Mouse (Mus musculus) gastrocnemius, postnatal 10 days (tissue): ENCODE results near the gene Pip4k2a. TPM values are rescaled to one million over a fixed set of nuclear protein-coding genes. Genes with fewer than 3 reads are reported as not detected.

Source experiments
- DNase-seq: peaks from one replicate; pipeline ENCODE4 v3.0.0; 2021; ENCODE audit warnings: mixed read lengths
- total RNA-seq, 2 experiments: library from RNA; stranded (reverse); gene quantifications; 2 replicates each; pipeline ENCODE4 v1.2.3; 2021

The Pip4k2a gene
- total RNA-seq, 2 experiments from 2014 or later: 13.6 to 13.8 TPM

DNA sequence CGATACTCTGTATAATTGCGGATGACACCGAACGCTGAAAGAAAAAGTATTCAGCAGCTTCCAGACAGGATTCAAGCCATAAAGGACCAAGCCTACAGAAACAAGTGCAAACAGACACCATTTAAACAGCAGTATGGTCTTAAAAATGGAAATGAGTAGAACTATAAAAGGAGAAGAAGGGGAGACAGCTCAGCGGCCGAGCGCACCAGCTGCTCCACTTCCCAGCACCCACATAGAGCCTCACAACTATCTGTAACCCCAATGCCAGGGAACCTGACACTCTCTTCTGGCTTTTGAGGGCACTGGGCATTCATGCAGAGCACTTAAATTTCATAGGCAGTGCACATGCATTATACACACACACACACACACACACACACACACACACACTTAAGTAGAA, 18.3 kb downstream of the Pip4k2a start:
- DNase-seq: no peak

DNA sequence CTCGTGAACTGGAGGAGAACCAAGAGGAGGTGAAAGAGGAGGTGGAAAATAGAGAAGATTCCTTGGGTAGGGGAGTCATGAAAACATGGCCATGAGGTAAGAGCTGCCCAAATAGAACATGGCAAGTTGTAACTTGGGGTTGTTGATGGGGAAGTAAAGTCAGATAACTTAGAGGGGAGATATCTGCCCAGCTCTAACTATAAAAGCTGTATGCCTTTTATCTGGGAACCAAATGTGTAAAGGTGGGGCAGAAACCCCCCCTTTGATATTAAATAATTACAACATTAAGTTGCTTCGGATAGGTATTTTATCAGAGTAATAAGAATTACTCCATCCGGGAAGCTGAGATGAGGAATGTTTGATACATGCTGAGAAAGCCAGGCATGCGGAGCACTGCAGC, 18.9 kb downstream of the Pip4k2a start:
- DNase-seq: no peak

DNA sequence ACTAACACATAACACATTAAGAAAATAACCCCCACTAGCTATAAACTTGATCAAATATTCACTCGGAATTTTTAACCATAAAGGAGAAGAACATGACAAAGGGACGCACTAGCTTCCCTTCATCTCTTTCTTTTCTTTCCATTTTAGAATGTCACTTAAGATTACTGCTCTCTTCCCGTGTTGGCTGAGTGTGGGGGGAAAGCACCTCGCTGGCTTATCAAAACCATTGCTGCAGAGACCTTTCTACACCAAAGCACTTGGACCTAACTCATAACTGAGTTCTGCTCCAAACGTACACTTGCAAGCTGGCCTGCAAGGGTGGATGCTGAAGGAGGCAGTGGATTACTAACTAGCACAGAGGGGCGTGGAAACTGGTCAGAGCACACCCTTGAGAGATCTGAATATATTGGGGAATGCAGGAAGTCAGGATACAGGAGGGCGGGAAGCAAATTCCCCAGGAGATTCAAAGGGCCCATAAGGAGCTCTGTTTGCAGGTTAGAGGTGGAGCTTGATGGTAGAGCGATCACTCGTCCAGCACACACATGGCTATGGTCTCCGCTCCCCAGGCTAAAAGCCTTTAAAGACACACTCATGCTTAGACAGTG, 20.6 kb downstream of the Pip4k2a start:
- DNase-seq: no peak

DNA sequence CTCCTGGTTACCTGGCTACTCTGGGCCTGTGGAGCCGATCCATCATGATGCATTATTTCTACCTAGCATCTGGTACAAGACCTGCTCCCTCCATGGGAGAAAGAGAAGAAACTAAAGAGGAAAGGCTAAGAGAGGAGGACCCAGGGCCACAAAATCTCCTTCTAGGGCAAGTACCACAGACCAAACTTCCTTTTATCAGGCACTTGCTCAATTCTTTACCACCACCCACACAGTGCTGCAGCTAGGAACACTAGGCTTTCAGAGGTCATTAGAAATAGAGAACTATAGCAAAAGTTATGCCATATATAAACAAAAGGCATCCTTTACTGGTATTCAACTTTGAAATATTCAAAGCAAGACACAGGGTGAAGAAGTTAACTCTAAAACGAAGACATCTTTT, 21.8 kb downstream of the Pip4k2a start:
- DNase-seq: no peak

DNA sequence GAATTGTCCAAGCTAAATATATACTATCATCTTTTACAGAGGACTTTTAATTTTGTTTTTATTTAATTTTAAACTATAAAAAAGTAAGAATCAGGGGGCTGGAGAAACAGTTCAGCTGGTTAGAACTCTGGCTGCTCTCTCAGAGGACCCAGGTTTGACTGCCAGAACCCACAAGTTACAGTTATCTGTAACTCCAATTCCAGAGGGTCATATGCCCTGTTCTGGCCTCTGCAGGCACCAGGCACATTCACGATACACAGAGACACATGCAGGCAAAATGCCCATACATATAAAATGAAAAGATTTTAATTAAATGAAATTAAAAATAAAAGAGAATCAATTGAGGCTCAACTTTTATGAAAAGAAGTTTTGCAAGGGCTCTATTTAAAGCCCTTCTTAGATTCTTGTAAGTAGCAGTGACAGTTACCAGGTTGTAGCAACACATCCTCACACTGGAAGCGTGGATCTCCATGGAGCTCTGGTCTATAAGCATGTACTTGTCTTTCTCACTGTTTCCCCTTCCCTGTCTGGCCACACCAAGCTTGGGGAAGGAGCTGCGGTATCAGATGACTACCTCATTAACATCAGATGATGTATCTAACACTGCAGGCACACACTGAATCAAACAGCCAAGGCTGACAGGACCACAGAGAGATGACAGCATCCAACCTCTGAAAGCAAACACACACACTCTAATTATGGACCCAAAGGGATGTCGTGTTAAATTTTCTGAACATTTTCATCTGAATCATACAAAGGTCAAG, 22.9 kb downstream of the Pip4k2a start:
- no peak for DNase-seq

DNA sequence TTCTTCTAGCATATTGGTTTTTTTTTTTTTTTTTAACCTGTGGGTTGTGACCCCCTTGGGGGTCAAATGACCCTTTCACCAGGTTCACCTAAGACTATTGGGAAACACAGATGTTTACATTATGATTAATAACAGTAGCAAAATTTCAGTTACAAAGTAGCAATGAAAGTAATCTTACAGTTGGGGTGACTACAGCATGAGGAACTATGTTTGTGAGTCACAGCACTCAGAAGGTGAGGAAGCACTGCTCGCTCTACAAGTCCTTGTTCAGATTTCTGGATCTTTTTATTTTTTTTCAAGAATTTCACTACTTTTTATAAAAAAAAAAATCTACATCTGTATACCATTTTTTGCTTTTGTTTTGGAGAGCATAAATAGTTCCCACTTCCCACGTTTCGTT, 26.4 kb downstream of the Pip4k2a start:
- no peak for DNase-seq

DNA sequence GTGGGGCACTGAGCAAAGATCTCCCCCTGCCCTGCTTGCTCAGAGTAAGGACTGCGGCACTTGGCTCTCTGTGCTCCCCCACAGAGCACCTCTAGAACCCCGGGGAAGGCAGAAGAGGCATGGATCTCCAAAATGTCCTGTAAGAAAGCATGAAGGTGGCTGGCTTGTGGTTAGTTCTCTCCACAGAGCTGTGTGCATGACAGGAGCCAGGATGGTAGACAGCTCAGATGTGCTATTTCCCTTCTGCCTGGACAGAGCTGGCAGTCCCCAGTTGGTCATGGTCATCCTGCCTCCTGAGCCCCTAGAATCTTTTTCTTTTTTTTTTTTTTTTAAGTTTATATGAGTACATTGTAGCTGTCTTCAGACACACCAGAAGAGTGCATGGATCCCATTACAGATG, 27.5 kb downstream of the Pip4k2a start:
- DNase-seq: no peak

DNA sequence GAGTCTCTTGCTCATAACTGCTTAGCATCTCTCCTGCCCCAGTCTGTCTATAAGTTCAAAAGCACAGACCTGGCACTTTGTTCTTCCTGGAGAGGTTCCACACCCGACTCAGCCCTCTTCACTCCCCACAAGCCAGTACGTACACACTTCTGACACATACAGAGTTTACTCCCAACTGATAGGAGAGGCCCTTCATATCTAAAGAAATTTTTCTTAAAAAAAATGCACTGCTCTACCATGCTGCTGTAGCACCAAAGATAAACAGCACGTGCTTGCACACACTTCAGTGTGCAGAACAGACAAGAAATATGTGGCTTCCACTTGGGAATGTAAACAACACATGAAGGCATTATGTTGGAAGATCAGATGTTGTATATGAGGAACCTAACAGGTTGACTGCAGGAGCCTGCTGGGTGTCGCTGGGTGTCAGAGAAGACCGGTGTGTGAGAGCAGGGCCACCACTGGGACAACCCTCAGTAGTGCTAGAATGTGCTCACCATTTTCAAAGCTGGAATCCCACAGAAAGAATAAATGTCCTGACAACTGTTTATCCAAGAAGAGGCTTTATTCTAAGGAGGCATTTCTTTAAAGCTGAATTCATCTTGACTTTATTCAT, 28.8 kb downstream of the Pip4k2a start:
- DNase-seq: no peak

DNA sequence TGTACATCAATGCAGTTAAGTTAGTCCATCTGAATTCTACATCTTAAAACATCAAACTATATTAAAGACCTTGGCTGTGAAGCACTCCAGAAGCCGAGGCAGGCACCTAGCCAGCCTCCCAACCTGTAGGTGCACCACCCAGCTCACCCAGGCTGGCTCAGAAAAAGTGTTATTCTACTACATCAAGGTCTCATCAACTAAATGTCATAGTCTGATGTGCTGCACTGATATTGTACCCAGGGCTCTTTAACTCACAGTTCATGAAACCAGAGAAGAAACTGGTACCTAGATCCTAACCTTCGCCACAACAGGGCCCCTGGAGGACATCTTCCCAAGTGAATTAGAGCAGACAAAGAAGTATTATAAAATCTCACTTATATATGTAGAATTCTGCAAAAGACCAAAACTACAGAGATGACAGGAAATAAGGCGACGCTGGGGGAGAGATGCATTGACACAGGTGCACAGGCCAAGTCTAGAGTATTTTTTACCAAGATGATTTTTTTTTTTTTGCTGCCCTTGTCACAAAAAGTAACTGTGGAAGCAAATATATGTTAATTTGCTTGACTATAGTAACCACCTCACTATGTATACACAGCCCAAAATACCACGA, 30.4 kb downstream of the Pip4k2a start:
- no peak for DNase-seq

DNA sequence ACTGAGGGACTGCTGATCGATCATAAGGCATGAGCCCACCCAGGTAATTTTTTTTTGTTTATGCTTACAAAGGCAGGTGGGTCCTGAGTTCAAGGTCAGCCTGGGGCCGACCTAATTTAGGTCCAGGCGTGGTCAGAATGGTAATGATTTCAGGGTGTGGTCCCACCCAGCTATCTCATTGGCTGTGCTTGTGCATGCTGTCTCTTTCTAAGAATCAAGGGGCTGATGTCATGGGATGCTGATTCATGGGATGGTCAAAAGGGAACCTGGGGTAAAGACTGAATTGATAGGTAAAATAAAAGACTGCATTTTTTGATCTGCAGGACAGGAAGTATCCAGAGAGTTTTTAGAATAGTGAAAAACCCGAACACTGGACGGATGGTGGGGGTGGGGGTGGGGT, 31.4 kb downstream of the Pip4k2a start:
- no peak for DNase-seq

DNA sequence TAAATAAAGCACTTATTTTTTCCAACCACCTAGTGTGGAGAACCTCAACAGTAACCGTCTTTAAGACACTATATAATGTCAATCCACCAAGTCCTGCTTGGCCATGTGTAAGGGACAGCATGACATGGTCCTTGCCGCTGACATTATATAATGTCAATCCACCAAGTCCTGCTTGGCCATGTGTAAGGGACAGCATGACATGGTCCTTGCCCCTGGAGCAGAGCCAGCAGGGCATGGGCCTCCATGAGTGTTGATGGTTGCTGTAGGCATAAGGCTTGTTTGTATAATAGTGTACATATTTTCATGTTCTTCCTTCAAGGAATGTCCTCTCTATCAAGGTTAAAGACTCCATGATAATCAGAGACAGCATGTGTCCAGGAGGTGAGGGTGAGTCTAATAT, 32.0 kb downstream of the Pip4k2a start:
- DNase-seq: no peak

DNA sequence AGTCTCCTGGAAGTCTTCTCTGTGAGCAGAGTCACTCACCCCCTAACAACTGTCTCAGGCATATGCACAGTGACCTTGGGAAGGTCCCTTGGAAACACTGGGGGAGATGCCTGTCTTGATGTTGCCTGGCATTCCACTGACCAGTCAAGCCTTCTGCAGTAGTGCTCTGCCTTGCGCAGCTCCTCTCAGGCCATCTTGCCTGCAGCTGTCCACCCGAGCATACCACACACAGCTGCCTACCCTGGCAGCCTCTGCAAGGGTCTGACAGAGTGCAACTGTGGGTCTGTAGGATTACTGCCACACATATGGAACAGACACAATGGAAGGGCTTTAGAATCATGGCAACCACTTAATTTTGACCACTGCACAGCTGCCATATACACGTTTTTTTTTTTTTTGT, 32.8 kb downstream of the Pip4k2a start:
- no peak for DNase-seq

DNA sequence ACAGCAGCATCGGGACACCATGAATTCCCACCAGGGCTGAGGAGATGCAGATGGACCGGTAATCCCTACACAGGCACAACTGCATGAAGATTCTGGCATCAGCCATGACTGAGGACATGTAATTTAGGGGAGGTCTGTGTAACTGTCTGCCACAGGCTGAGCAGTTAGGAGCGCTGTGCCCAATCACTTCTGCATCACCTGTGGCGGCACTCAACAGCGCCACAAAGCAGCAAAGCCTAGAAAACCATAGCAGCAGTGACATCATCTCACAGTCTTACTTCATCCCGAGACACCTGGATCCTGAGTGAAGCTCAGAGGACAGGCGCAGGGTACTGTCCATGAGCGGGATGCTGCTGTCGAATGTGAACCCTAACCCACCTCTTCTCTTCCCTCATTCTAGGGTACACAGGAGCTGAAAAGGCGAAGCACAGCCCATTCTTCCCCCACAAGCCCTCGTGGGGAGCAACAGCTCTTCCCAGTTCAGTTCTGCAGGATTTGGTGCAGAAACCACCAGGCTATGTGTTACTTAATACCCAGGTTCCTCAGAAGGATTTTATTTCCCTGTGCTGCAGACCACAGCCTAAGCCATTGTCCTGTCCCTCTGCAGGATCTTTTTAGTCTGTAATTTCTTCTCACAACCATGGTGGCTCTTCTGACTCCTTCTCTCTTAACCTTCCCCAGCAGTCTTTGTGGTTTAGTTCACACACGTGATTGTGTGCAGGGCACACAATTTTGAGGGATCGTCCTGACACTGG, 34.5 kb downstream of the Pip4k2a start:
- no peak for DNase-seq

DNA sequence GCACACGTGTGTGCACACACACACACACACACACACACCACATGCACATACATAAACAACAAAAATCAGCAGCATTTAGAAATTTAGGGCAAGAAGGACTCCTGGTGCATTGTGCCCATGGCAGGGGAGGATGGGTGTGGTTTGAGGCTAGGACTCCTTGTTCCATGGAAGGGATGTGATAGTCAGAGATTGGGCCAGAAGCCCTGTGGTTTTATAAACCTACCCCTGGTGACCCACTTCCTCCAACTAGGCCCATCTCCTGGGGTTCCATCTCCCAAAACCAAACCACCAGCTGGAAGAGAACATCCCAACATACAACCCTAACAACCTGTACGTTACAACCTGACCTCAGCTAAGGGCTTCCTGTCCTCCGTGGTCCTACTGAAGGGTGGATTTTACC, 35.4 kb downstream of the Pip4k2a start:
- DNase-seq: no peak

DNA sequence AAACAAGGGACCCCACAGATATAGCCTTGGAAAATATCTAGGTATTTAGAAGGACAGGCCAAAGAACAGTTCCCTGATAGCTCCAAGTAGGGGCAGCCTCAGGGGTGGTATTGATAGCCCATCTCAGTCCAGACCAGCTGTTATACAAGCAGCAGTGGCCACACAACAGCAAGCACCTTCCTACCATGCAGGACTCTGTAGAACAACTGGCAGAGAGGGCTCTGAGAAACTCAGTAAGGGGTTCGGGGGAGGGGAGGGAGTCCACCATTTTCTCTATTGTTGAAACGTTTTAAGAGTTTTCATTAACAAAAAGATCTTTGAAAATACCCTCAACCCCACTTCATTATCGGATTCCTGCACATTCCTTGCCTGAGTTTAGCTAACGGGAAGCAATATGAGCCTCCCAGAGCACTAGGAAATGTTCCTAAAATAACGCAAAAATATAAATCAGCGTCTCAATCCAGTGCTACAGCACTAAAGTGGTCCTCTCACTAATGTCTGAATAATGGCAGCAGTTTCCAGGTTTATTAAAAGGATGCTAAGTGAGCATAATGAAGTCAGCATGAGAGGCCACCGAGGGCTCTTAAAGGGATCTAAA, 37.5 kb downstream of the Pip4k2a start:
- no peak for DNase-seq

DNA sequence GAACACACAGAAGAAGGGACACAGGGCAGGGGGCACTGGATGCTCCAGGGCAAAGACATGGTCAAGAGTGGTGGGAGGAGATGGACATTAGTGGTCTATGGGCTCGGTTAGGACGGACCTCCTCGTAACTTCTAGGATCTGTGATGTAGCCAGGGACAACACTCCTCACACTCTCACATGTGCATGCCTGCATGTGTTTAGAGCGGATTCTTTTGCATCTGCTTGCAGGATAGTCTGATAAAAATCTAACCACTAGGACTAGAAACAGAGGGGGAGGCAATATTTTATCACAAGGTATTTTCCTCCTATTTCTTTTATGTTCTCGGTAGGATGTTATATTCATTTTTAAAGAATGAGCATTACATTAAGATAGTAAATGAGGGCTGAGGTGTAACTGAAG, 38.4 kb downstream of the Pip4k2a start:
- DNase-seq: no peak

DNA sequence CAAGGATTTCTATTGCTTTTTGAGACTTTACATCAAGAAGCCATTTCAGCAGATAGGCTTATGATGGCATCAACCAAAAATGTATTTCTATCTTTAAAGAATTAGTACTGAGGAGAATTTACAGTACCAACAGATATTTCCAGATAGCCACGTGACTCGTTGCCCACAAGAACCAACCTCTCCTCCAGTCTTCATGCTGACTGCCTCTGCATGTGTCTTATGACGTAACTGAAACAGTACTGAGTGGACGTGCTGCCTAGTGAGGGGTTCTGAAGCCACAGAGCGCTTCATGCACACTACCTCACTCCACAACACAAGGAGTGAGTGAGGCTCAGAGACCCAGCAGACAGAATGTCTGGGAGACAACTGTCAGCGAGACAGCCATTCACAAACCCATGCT, 38.9 kb downstream of the Pip4k2a start:
- DNase-seq: no peak

DNA sequence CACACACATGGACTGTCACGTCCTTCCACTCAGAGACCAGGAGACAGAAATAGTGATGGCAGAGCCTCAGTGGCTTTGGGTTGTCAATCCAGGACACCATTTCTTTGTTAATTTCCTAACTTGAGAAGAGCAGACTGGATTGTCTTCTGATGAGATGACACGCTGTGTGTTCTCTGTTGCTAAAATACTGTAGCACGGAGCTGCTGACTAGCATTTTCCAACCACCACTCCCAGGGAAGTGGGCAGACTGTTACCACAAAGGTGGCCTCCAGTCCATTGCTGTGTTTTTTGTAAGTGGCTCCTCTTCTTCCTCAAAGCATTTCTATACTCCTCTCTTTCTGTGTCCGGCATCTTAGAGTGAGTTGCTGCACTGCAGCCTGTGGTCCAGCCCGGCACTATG, 39.4 kb downstream of the Pip4k2a start:
- DNase-seq: no peak

DNA sequence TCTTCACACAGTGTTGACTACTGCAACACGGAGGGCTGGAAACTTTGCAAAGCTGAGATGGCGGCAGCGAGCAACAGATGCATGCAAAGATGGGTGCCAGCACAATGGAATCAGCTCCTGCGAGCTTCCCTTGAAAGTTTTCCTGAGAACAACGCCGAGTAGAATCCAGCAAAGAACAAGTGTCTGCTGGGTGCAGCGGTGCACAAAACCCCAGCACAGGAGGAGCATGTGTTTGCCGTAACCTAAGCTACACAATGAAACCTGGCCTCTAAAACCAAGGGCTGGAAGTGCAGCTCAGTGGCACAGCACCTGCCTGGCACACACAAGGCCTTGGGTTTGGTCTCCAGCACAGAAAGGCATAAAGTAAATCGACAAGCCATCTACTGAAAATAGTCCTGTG, 39.9 kb downstream of the Pip4k2a start:
- no peak for DNase-seq

DNA sequence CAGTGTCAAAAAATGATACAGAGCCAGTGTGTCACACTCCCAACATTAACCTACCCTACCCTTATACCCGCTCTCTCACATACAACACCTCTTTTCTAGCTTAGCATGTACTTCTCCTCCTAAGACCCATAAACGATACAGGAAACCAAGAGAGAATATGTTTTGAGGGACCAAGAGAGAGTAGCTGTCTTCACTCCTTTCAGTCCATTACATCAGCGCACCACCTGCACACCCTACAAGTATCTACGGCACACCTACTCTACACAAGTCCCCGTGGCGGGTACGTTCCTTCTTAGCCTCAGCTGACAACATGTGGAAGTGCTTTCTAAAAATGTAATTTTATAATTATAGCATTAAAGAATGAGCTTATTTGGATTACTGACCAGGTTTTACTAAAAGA, 40.5 kb downstream of the Pip4k2a start:
- DNase-seq: no peak

DNA sequence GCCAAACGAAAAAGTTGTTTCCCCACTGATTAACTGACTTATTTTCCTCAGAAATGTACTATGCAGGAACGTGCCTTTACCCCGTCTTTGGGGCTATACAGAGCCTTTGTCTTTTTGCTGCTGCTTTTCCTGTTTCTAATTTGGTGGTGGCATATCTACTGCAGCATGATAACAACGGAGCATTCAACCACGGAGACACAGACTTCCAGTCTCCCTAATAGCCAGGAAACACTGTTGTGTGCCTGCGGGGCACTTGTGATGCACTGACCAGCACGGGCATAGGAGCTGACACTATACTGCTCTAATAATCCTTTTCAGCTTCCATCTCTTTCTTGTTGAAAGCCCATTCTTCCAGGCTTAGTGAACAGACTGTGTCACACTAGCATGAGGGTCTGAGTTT, 41.0 kb downstream of the Pip4k2a start:
- no peak for DNase-seq

DNA sequence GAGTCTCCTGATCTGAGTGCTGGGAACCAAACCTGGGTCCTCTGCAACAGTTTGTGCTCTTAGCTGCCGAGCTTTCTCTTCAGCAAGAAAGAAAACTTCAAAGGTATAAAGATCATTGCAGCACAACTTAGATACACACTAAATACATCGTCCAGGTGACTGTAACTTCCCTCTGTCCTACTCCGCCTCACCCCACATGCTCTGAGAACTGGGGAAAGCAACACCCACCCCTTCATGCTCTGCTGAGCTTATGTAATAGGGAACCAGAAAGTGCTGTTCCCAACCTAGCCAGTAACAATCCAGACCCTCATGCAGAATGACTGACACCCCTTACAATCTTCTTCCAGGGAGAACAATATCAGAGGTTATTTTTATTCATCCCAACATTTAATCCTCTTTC, 41.5 kb downstream of the Pip4k2a start:
- DNase-seq: no peak
